Comparison of ENCODE assay signal across 8 mouse cellular contexts in genomic region chr6:37442781-37443180, GRCm38 (mm10). TPM values are rescaled to one million over a fixed set of nuclear protein-coding genes. Genes with fewer than 3 reads are reported as not detected.
A peak's percentile ranks its signal among the peaks of the same experiment; 100 is the strongest.
DNase-seq lines count a peak whose midpoint lies in the region; ATAC-seq and TF ChIP-seq lines count a peak whose summit lies in the region.

No protein-coding gene starts in this region.

- peak overlapping the region; percentile 30; the same call in 1 of the 2 replicates for H3K27ac ChIP-seq in heart, embryonic 11.5 days (ENCODE audit: low read depth, low read length)
- no peak overlapping the region for H3K27ac ChIP-seq in bone marrow macrophage, adult 2 months (ENCODE audit: insufficient read depth, low read depth, low read length)
- peak overlapping the region; percentile 33 for H3K27ac ChIP-seq in heart, postnatal 0 days (ENCODE audit: low read depth)
- peak overlapping the region; percentile 41 for H3K27ac ChIP-seq in macrophage

- H3K79me2 ChIP-seq in macrophage (ENCODE audit: inconsistent target) = no peaks in the 10 kb centered on the region

- H3K4me3 ChIP-seq in heart, embryonic 11.5 days (ENCODE audit: low read depth, low read length) = peak overlapping the region; percentile 41
- peak overlapping the region; percentile 49 for H3K4me3 ChIP-seq in bone marrow macrophage, adult 2 months (ENCODE audit: insufficient read depth, low read length)
- peak overlapping the region; percentile 40 for H3K4me3 ChIP-seq in heart, postnatal 0 days (ENCODE audit: low read depth, low read length)
- H3K4me3 ChIP-seq in macrophage (ENCODE audit: inconsistent target) = peak overlapping the region; percentile 83

- TF ChIP-seq EP300 in heart, postnatal 0 days (IDR thresholded peaks at IDR 0.05; ENCODE audit: low read depth) = no peak

- no peak for TF ChIP-seq CTCF in bone marrow macrophage, adult 2 months (IDR thresholded peaks at IDR 0.05; ENCODE audit: low read depth, low read length)
- TF ChIP-seq CTCF in heart, postnatal 0 days (IDR thresholded peaks at IDR 0.05; ENCODE audit: low read depth) = no peak

- peaks cover 15% of the 10 kb centered on the region for H3K4me1 ChIP-seq in heart, embryonic 11.5 days (ENCODE audit: control insufficient read depth, insufficient read depth, low read length)
- H3K4me1 ChIP-seq in bone marrow macrophage, adult 2 months (ENCODE audit: control insufficient read depth, insufficient read depth, low read length) = peaks cover 6% of the 10 kb centered on the region; the same call in 1 of the 2 replicates
- H3K4me1 ChIP-seq in heart, postnatal 0 days (ENCODE audit: control insufficient read depth, insufficient read depth) = peaks cover 23% of the 10 kb centered on the region

- TF ChIP-seq POLR2A in bone marrow macrophage, adult 2 months (IDR thresholded peaks at IDR 0.05; ENCODE audit: borderline replicate concordance, low read depth, low read length) = no peak

- H3K9ac ChIP-seq in heart, embryonic 11.5 days (ENCODE audit: low read depth, low read length) = peak overlapping the region; percentile 62; the same call in 1 of the 2 replicates
- H3K9ac ChIP-seq in heart, postnatal 0 days (replicated peaks; ENCODE audit: low read depth, low read length) = 0 out of 2 replicates have a peak overlapping the region, but pooled peaks have one; percentile 15

- H3K4me2 ChIP-seq in heart, embryonic 11.5 days = peak overlapping the region; percentile 61
- H3K4me2 ChIP-seq in heart, postnatal 0 days (ENCODE audit: low read depth, low read length) = peak overlapping the region; percentile 54

- no peak for DNase-seq in heart, postnatal 36 days
- no peak for DNase-seq in heart, postnatal 0 days (ENCODE audit: low spot score)
- no peak for DNase-seq in thymus, postnatal 10 days (ENCODE audit: low spot score in 2 of 2)
- no peak for DNase-seq in urinary bladder, postnatal 36 days (ENCODE audit: low spot score in 2 of 2)

- WGBS in heart, embryonic 11.5 days (ENCODE audit: insufficient replicate concordance) = 45% methylated on average over 4 of the region's 4 CpGs
- WGBS in heart, postnatal 0 days = 44% methylated on average over 4 of the region's 4 CpGs
- 52% methylated on average over 4 of the region's 4 CpGs for WGBS in macrophage (ENCODE audit: missing documents)

- no peaks in the 10 kb centered on the region; the same call in 1 of the 2 replicates for H3K9me3 ChIP-seq in heart, embryonic 11.5 days (replicated peaks; ENCODE audit: control insufficient read depth, low read length)
- no peaks in the 10 kb centered on the region for H3K9me3 ChIP-seq in heart, postnatal 0 days (replicated peaks; ENCODE audit: control insufficient read depth, low read length)

- intact Hi-C loops in heart, postnatal 36 days (cut with DNase I) = loop anchor here (10.0 kb wide), 1 partner anchor 238 kb away; no protein-coding TSS in a partner anchor

- no peaks in the 10 kb centered on the region for H3K27me3 ChIP-seq in heart, embryonic 11.5 days (ENCODE audit: control insufficient read depth, insufficient read depth, low read length)
- H3K27me3 ChIP-seq in heart, postnatal 0 days (ENCODE audit: control insufficient read depth, insufficient read depth, low read length) = no peaks in the 10 kb centered on the region

- no peak for ATAC-seq in heart, embryonic 11.5 days (replicated peaks; ENCODE audit: insufficient number of reproducible peaks, low FRiP score, low TSS enrichment)
- no peak for ATAC-seq in heart, postnatal 0 days (ENCODE audit: insufficient read depth, low read depth)
- no peak for ATAC-seq in megakaryocyte progenitor cell, adult 5-6 weeks (replicated peaks; ENCODE audit: poor library complexity)

- H3K36me3 ChIP-seq in heart, embryonic 11.5 days (ENCODE audit: control insufficient read depth, insufficient read depth, low read length) = no peaks in the 10 kb centered on the region; the same call in 1 of the 2 replicates
- 0 out of 2 replicates have a peak, but pooled peaks cover 7% of the 10 kb centered on the region for H3K36me3 ChIP-seq in heart, postnatal 0 days (replicated peaks; ENCODE audit: control insufficient read depth, insufficient read depth, low read length)
- H3K36me3 ChIP-seq in macrophage (ENCODE audit: inconsistent target) = no peaks in the 10 kb centered on the region

RNA-seq across cellular contexts. Expression of gene Creb3l2, which starts 0.8 kb away (rescaled TPM):
- polyA plus RNA-seq in heart, embryonic 11.5 days (2014; fragmentation: Nextera tagmentation; extraction: Ambion mirVana) = 42.9 and 52.9 TPM in 2 replicates
- total RNA-seq in heart, postnatal 36 days (2021) = 10 to 100 TPM; 21.5 to 22.6 TPM
- polyA plus RNA-seq in bone marrow macrophage, adult 2 months (2012; ENCODE audit: insufficient read depth, insufficient read length, missing spikeins) = 6.9 and 7.7 TPM in 2 replicates
- total RNA-seq in heart, postnatal 0 days (2014; rRNA removed; ENCODE audit: low replicate concordance) = 32.4 and 39.7 TPM in 2 replicates
- polyA plus RNA-seq in heart, postnatal 0 days (2015; fragmentation: Nextera tagmentation; extraction: Ambion mirVana) = 16.3 TPM in 2 replicates
- total RNA-seq in macrophage (2018; cell fraction: chromatin; rRNA removed) = 1 to 10 TPM in 23 of 26 experiments, under 1 TPM in 3; 0.51 to 8.5 (median 4.9) TPM
- total RNA-seq in macrophage (2018; cell fraction: cytosol; rRNA removed) = 1 to 10 TPM; 2.9 to 9.7 (median 5.3) TPM
- total RNA-seq in macrophage (2018; cell fraction: nucleus; rRNA removed) = 10 to 100 TPM in 3 of 26 experiments, 1 to 10 TPM in 23; 2.7 to 12.1 (median 6.0) TPM
- 3.0 to 5.1 TPM (median 4.9 TPM) in 3 replicates for polyA plus RNA-seq in macrophage (2018)
- 9.3 and 11.2 TPM in 2 replicates for total RNA-seq in megakaryocyte progenitor cell, adult 5-6 weeks (2015)
- 2.2 and 2.9 TPM in 2 replicates for total RNA-seq in megakaryocyte progenitor cell, adult 5-6 weeks (2017)
